Mouse (Mus musculus) thymus, postnatal 0 days (tissue): Measurements from ENCODE around the gene Ccser2. TPM values are rescaled to one million over a fixed set of nuclear protein-coding genes. Genes with fewer than 3 reads are reported as not detected.
A peak's percentile ranks its signal among the peaks of the same experiment; 100 is the strongest.

ENCODE experiments used
- DNase-seq: peaks from one replicate; pipeline ENCODE4 v3.0.0-alpha.2; 2015; ENCODE audit warnings: low spot score
- polyA plus RNA-seq: library from polyadenylated mRNA; unstranded; fragments of >200 nt; fragmentation: Nextera tagmentation; extraction: Ambion mirVana; gene quantifications from 2 replicates; pipeline ENCODE4 v1.2.1, GENCODE M21; 2015

The Ccser2 gene
- polyA plus RNA-seq, 1 experiment from 2014 or later = 31.0 TPM

GRCm38 (mm10) chr14:36870257-36870656 is 98.3 kb downstream of the Ccser2 start:
- DNase-seq = no peak

- no peak for DNase-seq
Observed at GRCm38 (mm10) chr14:36868769-36869362, 99.7 kb downstream of the Ccser2 start.

GRCm38 (mm10) chr14:36866966-36867700 is 101.4 kb downstream of the Ccser2 start:
- peak; percentile 81 for DNase-seq

GRCm38 (mm10) chr14:36863877-36864489 is 104.6 kb downstream of the Ccser2 start:
- DNase-seq = peak; percentile 91

GRCm38 (mm10) chr14:36862387-36862786 is 106.2 kb downstream of the Ccser2 start:
- peak; percentile 48 for DNase-seq

- no peak for DNase-seq
Observed at GRCm38 (mm10) chr14:36858932-36859331, 109.6 kb downstream of the Ccser2 start.

- DNase-seq = no peak
Observed at GRCm38 (mm10) chr14:36852972-36853371, 115.6 kb downstream of the Ccser2 start.

- no peak for DNase-seq
Observed at GRCm38 (mm10) chr14:36848860-36849259, 119.7 kb downstream of the Ccser2 start.

Other genes with a start within 250 kb of the Ccser2 start
- gene Rgr, start 80.2 kb upstream of the Ccser2 start, polyA plus RNA-seq = not detected in 2 replicates
- gene Lrit1, start 86.1 kb upstream of the Ccser2 start, polyA plus RNA-seq = 0.04 TPM in 1 of 2 replicates, not detected in the other
- gene Lrit2, start 99.2 kb upstream of the Ccser2 start, polyA plus RNA-seq = not detected in 2 replicates
- 0.81 and 1.2 TPM in 2 replicates for gene Cdhr1, start 129.6 kb upstream of the Ccser2 start, polyA plus RNA-seq
- gene 2610528A11Rik, start 145.2 kb upstream of the Ccser2 start, polyA plus RNA-seq = 4.7 and 5.6 TPM in 2 replicates
- gene Ghitm, start 166.5 kb upstream of the Ccser2 start, polyA plus RNA-seq = 217 and 219 TPM in 2 replicates